Mouse (Mus musculus) liver, embryonic 11.5 days (tissue): ENCODE measurements around the gene Dscam. TPM values are rescaled to one million over a fixed set of nuclear protein-coding genes. Genes with fewer than 3 reads are reported as not detected.

Experiments
- ATAC-seq: fragments of 200-750 bp; cut with Nextera tagmentation; replicated peaks from 2 replicates; pipeline ENCODE4 v1.8.0; 2017; ENCODE audit warnings: moderate number of reproducible peaks, mild to moderate bottlenecking, moderate TSS enrichment, moderate library complexity; ENCODE audit not compliant: low FRiP score
- DNase-seq: peaks from one replicate; pipeline ENCODE4 v3.0.0-alpha.2; 2017; ENCODE audit warnings: low spot score
- H3K27ac ChIP-seq: fragments of 300-500 bp; sonication (generic); 2 replicates; pipeline ENCODE4 v1.5.1; 2014; ENCODE audit warnings: mild to moderate bottlenecking, low read depth, low read length, control low read depth
- H3K27me3 ChIP-seq: fragments of 300-500 bp; sonication (generic); replicated peaks from 2 replicates; pipeline ENCODE4 v1.6.1; 2014; ENCODE audit warnings: low read length, mixed read lengths; ENCODE audit not compliant: control insufficient read depth, insufficient read depth
- H3K36me3 ChIP-seq: fragments of 300-500 bp; sonication (generic); 2 replicates; pipeline ENCODE4 v1.6.1; 2014; ENCODE audit warnings: mild to moderate bottlenecking, low read length, moderate library complexity, mixed read lengths; ENCODE audit not compliant: control insufficient read depth, insufficient read depth
- H3K4me1 ChIP-seq: fragments of 300-500 bp; sonication (generic); replicated peaks from 2 replicates; pipeline ENCODE4 v1.6.1; 2014; ENCODE audit warnings: low read length, mixed read lengths; ENCODE audit not compliant: control insufficient read depth, insufficient read depth
- H3K4me2 ChIP-seq: fragments of 300-500 bp; sonication (generic); 2 replicates; pipeline ENCODE4 v1.6.1; 2014; ENCODE audit warnings: mild to moderate bottlenecking, control low read depth, moderate library complexity
- H3K4me3 ChIP-seq: fragments of 300-500 bp; sonication (generic); 2 replicates; pipeline ENCODE4 v1.5.1; 2014; ENCODE audit warnings: low read depth, low read length, control low read depth
- H3K9ac ChIP-seq: fragments of 300-500 bp; sonication (generic); 2 replicates; pipeline ENCODE4 v1.6.1; 2014; ENCODE audit warnings: low read depth, low read length, control low read depth
- H3K9me3 ChIP-seq: fragments of 300-500 bp; sonication (generic); 2 replicates; pipeline ENCODE4 v1.6.1; 2016; ENCODE audit warnings: low read length, inconsistent platforms, mixed read lengths; ENCODE audit not compliant: control insufficient read depth
- WGBS: fragments of 180-500 bp; shearing (Covaris S2); extraction: QIAGEN DNeasy Blood & Tissue Kit; methylation state at CpG from one replicate; pipeline ENCODE4 v1.1.7; 2014; 5-methylcytosine and 5-hydroxymethylcytosine counted together
- polyA plus RNA-seq: library from polyadenylated mRNA; unstranded; fragments of >200 nt; fragmentation: Nextera tagmentation; extraction: Ambion mirVana; gene quantifications from 2 replicates; pipeline ENCODE4 v1.2.1, GENCODE M21; 2014

Dscam gene
- polyA plus RNA-seq, 1 experiment from 2014 or later = 0.04 TPM

- H3K4me2 ChIP-seq = no peak overlapping the region
- WGBS = 31% methylated on average over 3 of the region's 3 CpGs
- no peaks in the 10 kb centered on the region for H3K27me3 ChIP-seq
- H3K36me3 ChIP-seq = no peaks in the 10 kb centered on the region
- H3K9me3 ChIP-seq = no peaks in the 10 kb centered on the region
- no peak overlapping the region for H3K9ac ChIP-seq
- H3K4me3 ChIP-seq = no peak overlapping the region
- no peak for ATAC-seq
- no peaks in the 10 kb centered on the region for H3K4me1 ChIP-seq
- no peak overlapping the region for H3K27ac ChIP-seq
- DNase-seq = no peak
Measured at GRCm38 (mm10) chr16:96640101-96640500, 530.5 kb downstream of the Dscam start.

DNA sequence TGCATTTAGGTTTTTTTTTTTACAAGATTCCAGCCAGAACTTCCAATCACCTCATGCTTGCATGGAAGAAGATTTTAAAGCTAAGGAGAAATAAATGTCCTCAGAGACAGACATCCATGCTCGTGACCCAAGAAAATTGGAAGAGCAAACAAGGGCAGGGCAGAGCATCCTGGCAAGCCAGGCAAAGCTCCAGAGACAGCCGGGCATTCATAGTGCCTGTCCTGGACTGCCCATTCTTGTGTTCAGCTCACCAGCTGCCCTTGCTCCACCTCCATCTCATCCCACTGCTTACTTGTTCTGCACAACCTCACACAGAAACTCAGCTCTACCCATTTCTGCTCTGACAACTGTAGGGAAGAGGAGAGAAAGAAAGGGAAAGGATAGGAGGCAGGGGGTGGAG, 534.6 kb downstream of the Dscam start:
- Histone ChIP-seq H3K27ac (no peak overlapping the region), H3K4me2 (no peak overlapping the region), H3K27me3 (no peaks in the 10 kb centered on the region), H3K9me3 (no peaks in the 10 kb centered on the region), H3K9ac (no peak overlapping the region), H3K4me1 (no peaks in the 10 kb centered on the region), H3K36me3 (no peaks in the 10 kb centered on the region), H3K4me3 (no peak overlapping the region)
- WGBS = 59% methylated on average over 2 of the region's 2 CpGs
- no peak for ATAC-seq
- DNase-seq = no peak

GRCm38 (mm10) chr16:96634791-96635143, 535.8 kb downstream of the Dscam start:
- H3K4me2 ChIP-seq = no peak overlapping the region
- H3K9ac ChIP-seq = no peak overlapping the region
- no peaks in the 10 kb centered on the region for H3K4me1 ChIP-seq
- DNase-seq (no peak), ATAC-seq (no peak)
- no peaks in the 10 kb centered on the region for H3K36me3 ChIP-seq
- H3K27ac ChIP-seq = no peak overlapping the region
- no peak overlapping the region for H3K4me3 ChIP-seq
- no peaks in the 10 kb centered on the region for H3K27me3 ChIP-seq
- H3K9me3 ChIP-seq = no peaks in the 10 kb centered on the region

DNA sequence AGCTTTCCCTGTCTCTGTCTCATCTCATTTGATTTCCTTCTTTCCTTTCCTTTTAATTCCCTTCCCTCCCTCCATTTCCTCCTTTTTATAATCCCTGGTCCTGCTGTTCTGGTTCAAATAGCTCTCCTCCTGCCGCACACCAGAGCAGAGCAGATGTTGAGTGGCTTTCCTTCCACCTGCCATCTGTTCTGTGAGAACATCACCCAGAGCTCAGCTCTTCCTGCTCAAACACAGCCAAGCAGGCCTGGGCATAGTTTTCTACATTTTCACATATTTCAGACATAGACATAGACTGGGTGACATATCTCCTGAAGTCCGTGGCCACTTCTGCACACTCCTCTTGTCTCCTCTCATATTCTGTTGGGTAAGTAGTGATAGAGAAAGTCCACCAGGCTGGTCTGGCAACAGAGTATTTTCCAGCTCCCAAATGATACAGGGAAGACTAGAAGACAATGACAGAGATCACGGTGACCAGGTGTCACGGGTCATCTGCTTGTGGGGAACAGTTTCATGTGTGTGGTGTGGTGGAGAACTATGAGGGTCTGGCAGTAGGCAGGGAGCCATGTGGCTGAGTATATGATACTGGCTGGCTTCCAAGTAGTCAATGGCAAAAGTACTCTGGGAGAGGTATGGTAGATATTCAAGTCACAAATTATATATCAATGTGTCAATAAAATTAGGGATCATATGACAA, 536.3 kb downstream of the Dscam start:
- Histone ChIP-seq H3K27me3 (no peaks in the 10 kb centered on the region), H3K9ac (no peak overlapping the region), H3K9me3 (no peaks in the 10 kb centered on the region), H3K27ac (no peak overlapping the region), H3K4me2 (no peak overlapping the region), H3K4me3 (no peak overlapping the region), H3K4me1 (no peaks in the 10 kb centered on the region), H3K36me3 (no peaks in the 10 kb centered on the region)
- 73% methylated on average over 4 of the region's 4 CpGs for WGBS
- ATAC-seq (no peak), DNase-seq (no peak)

DNA sequence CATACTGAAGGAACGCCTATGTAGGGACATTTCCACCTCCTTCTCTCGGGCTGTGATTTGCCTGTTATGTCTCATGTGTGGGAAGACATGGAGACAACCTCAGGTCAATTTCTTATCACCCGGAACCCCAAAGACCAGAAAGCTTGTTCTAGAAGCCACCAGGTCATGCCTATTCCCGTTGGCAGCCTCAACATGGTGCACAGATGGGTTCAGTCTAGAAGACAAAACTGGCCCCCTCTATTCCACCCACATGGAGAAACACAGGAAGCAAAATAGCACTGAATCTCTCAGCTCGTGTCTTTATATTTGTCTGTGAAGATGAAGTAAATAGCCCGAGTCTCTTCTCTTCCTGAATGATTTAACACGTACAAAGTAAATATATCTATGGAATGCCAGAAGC, 540.3 kb downstream of the Dscam start:
- H3K4me1 ChIP-seq = no peaks in the 10 kb centered on the region
- WGBS = 68% methylated on average over 7 of the region's 7 CpGs
- no peak for ATAC-seq
- H3K36me3 ChIP-seq = no peaks in the 10 kb centered on the region
- no peak overlapping the region for H3K4me2 ChIP-seq
- no peak overlapping the region for H3K4me3 ChIP-seq
- DNase-seq = no peak
- no peak overlapping the region for H3K27ac ChIP-seq
- no peak overlapping the region for H3K9ac ChIP-seq
- H3K27me3 ChIP-seq = no peaks in the 10 kb centered on the region
- H3K9me3 ChIP-seq = no peaks in the 10 kb centered on the region

GRCm38 (mm10) chr16:96629623-96630022, 540.9 kb downstream of the Dscam start:
- no peak for DNase-seq
- no peaks in the 10 kb centered on the region for H3K27me3 ChIP-seq
- 86% methylated on average over 5 of the region's 5 CpGs for WGBS
- H3K36me3 ChIP-seq = no peaks in the 10 kb centered on the region
- no peak for ATAC-seq
- no peak overlapping the region for H3K9ac ChIP-seq
- H3K4me2 ChIP-seq = no peak overlapping the region
- no peaks in the 10 kb centered on the region for H3K9me3 ChIP-seq
- H3K27ac ChIP-seq = no peak overlapping the region
- no peak overlapping the region for H3K4me3 ChIP-seq
- H3K4me1 ChIP-seq = no peaks in the 10 kb centered on the region

- Histone ChIP-seq H3K27me3 (no peaks in the 10 kb centered on the region), H3K27ac (no peak overlapping the region), H3K36me3 (no peaks in the 10 kb centered on the region), H3K9me3 (no peaks in the 10 kb centered on the region), H3K4me3 (no peak overlapping the region), H3K4me1 (no peaks in the 10 kb centered on the region), H3K9ac (no peak overlapping the region), H3K4me2 (no peak overlapping the region)
- DNase-seq (no peak), ATAC-seq (no peak)
- WGBS = 72% methylated on average over 4 of the region's 4 CpGs
Measured at GRCm38 (mm10) chr16:96625468-96625867, 545.1 kb downstream of the Dscam start.

- no peak overlapping the region for H3K4me2 ChIP-seq
- WGBS = 66% methylated on average over 6 of the region's 7 CpGs
- H3K9me3 ChIP-seq = no peaks in the 10 kb centered on the region
- DNase-seq (no peak), ATAC-seq (no peak)
- H3K27me3 ChIP-seq = no peaks in the 10 kb centered on the region
- H3K9ac ChIP-seq = no peak overlapping the region
- H3K4me1 ChIP-seq = no peaks in the 10 kb centered on the region
- H3K4me3 ChIP-seq = no peak overlapping the region
- no peak overlapping the region for H3K27ac ChIP-seq
- no peaks in the 10 kb centered on the region for H3K36me3 ChIP-seq
Measured at GRCm38 (mm10) chr16:96624570-96625411, 545.8 kb downstream of the Dscam start.

DNA sequence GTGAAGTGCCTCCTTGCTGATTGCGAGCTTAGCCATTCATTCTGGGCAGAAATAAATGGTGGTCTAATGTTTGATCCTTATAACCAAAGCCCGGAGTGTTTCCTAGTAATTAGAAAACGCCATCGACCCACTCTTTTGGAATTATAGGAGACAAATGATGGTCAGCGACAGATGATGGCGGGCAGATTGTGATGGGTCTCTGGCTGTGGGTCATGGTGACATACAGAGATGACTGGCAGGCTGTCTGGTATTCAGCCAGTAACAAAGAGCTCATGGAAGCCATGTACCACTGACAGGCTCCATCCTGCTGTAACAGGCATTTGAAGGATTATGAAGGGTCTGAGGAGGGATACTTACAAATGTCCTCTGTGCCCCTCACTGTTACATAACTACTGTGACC, 549.7 kb downstream of the Dscam start:
- Histone ChIP-seq H3K9me3 (no peaks in the 10 kb centered on the region), H3K27ac (no peak overlapping the region), H3K9ac (no peak overlapping the region), H3K36me3 (no peaks in the 10 kb centered on the region), H3K27me3 (no peaks in the 10 kb centered on the region), H3K4me2 (no peak overlapping the region), H3K4me1 (no peaks in the 10 kb centered on the region), H3K4me3 (no peak overlapping the region)
- WGBS = 86% methylated on average over 6 of the region's 6 CpGs
- ATAC-seq = no peak
- no peak for DNase-seq
